Mouse (Mus musculus) fat pad, adult 2 months (tissue): ENCODE data around the gene Klhl8.

Experiments used
- DNase-seq: peaks from one replicate; pipeline ENCODE4 v3.0.0-alpha.2; 2011; ENCODE audit warnings: low read depth, low spot score; ENCODE audit errors: extremely low read depth

Klhl8 gene

DNA sequence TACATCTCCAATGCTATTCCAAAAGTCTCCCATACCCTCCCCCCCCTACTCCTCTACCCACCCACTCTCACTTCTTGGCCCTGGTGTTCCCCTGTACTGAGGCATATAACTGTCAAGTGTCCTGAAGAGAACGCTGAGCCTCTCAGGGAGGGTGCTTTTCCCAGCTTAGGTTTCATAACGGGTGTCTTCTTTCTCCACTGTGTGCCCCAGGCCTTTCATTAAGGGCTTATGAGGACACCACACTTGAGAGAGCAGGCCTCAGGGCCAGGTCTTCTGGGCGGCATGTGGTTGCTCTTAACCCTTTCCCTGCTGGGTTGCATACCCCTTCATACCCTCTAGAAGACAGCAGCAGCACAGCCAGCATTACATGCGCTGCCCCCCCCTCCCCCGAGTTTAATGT, 64.5 kb downstream of the Klhl8 start:
- DNase-seq = no peak

DNA sequence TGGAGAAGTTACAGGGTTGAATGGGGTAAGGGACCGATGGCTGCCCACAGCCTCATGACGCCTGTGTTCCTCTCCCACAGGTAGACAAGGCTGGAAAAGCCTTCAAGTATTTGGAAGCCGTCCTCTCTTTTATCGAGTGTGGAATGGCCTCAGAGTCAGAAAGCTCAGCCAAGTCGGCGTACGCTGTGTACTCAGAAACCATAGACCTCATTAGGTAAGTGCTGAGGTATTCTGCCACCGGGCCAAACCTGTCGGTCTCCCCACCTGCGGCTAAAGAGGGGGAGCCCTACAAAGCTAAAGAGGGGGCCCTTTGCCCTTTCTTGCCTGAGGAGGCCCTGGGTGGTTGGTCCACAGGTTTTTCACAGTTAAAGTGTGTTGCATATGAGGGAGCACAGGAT, 64.9 kb downstream of the Klhl8 start:
- no peak for DNase-seq

DNA sequence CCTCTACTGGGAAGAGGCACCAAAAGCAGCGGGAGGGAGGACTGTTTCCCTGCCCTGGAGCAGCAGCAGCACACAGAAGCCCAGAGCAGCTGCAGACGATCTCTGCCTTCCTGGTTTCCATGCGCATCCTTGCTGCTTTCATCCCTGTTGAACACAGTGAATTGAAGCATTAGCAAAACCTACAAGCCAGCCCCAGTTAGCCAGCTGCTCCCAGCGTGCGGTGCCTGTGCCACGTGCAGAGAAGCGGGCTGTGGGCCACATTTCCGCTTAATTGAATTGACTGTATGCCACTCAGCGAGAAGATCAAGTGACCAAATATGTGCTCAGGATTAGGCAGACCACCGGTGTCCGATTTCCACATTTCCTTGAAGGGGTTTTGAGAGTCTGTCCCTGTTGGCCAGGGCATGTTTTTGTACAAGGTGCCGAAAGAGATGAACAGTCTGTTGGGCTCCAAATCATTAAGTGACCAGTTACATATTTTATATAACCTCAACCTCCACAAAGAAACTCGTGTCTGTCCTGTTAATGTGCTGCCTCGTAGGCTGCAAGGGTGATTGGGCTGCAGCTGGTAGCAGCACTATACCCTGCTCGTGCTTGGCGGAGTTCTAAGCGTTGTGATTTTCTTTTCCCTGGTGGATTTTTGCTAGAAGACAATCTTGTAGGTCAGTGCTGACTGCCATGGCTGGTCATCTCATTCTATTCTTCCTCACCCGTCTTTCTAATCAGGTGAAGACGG, 65.5 kb downstream of the Klhl8 start:
- DNase-seq = no peak

DNA sequence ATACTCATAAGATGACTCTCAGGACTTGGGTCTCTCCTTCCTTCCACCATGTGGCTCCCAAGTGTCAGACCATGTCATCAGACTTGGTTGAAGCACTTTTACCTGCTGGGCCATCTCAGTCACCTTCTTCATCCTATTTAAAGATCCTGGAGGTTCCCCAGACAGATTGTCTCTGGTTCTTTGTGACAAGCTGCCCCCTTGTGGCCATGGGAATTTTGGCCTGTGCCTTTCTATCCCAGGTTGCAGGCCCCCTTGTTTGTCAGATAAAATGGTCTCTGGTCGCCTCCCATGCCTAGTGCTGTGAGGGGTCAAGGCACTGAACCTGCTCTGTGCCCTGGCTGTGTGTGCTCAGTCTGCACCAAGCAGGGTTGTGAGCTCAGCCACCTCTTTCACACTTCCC, 67.1 kb downstream of the Klhl8 start:
- DNase-seq = no peak

DNA sequence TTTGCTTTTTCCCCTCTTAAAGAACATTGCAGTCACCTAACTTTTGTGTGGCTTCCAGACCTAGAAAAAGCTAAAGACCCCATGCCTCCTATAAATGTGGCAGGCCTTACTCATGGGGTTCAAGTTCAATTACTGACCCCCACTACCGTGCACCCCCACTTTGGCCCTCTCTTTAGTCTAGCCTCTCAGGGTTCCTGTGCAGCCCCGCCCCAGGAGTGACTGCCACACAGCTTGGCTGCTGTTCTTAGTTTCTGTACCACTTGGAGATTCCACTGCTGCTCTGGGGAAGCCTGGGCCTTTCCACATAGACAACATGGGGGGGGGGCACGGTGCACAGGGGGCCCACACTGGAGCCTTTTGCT, 71.8 kb downstream of the Klhl8 start:
- DNase-seq = no peak

DNA sequence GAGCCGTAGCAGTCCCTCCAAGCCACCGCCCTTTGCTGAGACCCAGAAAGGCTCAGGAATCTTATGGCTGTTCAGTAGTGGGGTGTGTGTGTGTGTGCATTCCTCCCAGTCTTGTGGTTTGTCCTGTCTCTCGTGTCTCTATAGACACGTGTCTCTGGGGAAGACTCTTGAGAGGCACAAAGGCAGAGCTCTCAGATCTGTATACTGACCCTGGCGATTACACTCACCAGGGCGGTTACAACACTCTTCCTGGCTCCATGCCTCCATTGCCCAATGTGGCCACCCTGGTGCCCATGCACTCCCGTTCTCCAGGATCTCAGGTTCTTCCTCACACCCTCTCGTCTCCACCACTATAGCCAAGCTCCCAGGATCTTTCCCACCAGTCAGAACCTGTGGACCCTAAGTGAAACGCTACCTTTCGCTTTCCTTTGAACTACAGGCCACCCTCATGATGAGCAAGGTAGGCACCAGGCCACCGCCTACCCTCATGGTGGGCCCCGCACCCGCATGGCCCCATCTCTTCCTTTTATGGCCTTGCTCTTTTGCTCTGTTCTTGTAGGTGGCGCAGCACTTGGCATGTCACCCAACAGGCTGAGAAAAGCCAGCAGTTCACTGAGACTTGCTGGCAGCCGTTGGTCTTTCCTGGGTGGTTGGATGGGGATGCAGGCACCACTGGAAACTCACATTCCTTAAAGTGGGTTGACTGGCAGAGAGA, 72.4 kb downstream of the Klhl8 start:
- DNase-seq = no peak

DNA sequence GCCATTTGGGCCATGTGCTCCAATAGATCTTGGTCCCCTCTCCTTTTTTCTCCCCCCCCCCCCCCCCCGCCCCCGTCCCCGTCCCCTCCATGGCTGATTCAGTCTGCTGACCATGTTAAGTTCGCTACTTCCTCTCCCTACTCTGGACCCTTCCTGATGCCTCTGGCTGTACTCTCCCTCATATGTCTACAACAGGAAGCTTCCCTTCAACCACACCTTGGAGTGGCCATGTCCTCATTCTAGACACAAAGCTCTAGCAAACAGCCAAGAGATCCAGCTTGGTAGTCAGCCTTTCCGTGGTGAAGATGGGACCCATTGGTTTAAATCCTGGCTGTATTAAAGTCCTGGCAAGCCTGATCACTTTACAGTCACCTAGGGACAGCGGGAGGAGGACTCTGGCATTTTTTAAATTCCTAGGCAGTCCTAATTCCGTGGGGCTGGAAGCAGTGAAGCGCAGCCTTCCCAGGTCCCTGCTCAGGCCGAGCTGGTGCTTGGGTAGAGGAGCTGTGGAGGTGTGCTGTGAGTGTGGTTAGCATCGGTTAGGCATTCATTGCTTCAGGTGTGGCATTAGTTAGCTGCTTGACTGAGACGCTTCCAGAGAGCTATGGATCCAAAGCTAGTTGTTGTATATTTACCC, 74.8 kb downstream of the Klhl8 start:
- DNase-seq = no peak

DNA sequence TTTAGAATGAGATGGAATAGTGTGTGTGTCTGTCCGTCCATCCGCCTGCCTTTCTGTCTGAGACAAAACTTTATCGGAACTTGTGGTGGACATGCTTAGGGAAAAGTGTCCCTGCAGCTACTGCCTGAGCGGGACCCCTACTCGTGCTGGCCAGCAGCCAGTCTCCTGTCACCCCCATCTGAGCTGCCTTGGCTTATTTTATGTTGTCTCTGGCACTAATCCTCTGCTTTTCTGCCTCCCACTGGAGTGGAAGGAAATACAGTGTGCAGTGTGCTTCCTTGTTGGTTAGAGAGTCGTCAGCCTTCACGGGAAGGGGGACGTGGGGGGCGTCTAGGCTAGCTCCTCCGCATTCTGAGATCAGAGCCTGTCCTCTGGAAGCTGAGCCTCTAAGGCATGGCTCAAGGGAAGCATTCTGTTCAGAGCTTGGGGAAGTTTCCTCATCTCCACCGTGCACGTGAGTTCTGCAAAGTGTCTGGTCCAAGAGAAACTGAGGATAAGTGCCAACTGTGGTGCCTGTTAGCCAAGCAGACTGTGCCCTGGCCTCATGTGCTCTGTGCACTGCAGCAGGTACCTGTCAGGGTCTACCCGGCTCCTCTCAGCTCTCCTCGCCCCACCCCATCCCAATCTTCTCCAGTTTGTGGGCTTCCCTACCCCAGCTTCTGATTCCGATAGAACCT, 75.5 kb downstream of the Klhl8 start:
- no peak for DNase-seq

DNA sequence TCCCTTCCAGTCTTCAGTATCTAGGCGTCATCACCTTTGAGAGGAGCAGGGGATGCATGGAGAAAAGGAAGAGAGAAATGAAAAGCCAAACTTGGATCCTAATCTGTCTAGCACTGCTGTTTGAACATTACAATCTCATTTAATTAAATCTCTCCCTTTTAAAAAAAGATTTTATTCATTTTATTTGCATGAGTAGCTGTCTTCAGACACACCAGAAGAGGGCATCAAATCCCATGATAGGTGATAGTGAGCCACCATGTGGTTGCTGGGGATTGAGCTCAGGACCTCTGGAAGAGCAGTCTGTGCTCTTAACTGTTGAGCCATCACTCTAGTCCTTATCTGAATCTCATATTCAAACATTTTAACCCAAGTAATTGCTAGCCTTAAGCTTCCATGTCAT, 80.2 kb downstream of the Klhl8 start:
- DNase-seq = no peak

DNA sequence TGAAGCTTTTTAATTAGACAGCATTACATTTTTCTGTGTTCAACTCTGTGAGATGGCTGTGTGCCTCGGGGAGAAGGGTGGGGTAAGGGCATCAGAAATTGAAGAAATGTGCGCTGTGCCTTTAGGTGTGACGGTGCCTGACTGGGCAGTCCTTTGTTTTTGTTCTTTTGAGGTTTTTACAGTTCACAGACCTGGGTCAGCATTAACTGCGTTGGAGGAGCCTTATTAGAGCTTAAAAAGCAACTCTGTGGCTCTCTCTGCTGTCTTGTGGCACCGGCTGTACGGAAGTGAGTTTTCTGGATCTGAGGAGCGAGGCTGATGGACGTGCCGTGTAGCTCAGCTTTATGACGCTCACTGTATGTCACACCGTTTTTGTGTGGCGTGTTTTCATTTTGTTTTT, 81.9 kb downstream of the Klhl8 start:
- DNase-seq = no peak

DNA sequence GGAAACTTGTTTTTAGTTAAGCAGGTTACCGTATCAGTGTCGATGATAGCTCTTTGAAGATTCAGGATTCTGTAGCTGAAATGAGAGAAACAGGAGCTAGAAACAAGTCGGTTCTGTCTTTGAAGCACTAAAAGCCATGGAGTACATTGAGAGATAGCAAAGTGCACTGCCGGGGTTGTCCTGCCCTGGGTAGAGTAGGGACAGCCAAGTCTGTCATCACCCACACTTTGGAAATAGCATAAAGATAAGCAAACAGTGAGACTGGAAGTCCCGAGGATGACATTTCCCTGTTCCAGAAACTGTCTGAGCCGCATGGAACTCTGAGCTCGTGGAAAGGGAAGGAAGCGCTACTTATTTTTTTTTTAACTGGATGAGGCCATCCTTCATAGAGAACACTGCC, 82.3 kb downstream of the Klhl8 start:
- DNase-seq = no peak

DNA sequence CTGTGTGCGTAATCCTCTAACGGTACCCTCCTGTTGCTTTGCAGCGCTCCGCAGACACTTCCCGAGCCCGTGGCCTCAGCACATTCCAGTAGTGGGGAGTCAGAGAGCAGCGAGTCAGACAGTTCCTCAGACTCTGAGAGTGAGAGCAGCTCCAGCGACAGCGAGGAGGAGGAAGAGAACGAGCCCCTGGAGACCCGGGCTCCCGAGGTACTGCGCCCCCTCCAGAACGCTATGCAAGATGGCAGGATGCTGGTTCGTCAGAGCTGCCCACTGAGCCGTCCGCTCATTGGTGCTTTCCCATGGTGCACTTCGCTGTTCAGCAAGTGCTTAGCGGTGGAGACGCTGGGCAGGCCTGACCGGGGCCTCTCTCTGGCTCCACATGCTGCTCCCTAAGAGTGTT, 82.8 kb downstream of the Klhl8 start:
- DNase-seq = no peak

DNA sequence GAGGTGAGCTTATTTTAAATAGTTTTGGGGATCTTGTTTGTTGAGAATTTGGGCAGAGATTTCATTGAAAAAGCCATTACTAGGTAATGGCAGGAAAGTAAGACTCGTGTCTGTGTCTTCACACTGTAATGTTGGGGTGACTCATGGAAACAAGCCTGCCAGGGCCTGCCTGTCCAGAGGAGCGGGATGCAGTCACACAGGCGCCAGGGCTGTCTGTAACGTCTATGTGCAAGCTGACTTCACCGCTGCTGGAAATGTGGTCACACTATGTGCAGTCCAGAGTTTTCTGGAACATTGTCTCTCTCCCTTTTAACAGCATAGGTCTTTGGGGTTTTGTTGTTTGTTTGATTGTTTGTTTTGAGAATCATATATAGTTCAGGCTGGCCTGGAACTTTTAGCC, 88.1 kb downstream of the Klhl8 start:
- DNase-seq = no peak

DNA sequence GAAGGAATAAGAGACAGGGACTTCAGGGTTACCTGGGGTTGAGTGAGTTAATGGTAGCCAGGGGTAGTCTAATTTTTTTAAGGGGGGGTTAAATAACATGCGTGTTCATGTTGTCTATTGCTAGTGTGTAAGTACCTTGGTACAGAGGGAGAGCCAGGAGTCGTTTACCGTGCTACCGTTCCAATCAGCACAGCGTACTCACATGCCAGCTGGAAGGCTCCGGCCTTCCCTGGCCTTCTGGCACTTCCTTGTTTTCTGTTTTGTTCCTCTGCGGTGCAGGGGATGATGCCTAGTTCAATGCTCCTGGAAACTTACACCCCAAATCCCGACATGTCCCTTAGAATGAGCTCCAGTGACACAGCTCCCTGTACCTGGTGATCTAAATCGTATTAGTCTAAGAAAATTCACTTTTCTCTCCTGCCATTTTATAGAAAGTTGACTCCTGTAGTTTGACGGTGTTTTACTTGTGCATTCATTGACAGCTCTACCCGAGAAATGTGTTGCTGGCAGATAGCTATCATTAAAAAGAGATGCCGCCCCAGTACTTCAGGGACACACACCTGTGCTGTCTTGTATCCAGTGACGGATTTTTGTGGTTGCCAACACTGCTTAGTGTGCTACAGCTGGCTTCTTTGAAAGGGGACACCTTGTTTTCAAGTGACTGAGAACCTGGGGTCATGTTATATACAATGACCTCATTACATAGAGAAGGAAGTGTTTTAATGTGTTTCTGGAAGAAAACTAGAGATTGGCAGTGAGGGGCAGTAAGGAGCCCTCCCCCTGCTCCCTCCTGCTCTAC, 89.4 kb downstream of the Klhl8 start:
- no peak for DNase-seq

DNA sequence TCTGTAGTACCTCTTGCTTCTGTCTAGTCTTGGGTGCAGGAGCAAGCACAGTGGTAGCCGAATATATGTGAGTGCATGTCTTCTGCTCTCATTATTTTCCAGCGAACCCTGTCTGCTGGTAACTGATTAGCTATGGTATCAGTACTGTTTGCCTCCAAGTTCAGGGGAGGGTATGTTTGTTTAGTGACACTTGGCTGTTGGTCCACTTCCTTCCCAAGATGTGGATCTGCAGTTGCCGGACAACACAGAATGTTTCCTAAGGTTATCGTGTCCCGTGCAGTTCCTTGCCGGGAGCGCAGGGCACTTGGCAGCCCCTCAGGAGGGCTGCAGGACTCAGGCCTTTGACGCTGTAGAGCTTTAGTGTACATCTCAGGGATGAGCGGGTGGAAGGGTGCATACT, 90.0 kb downstream of the Klhl8 start:
- DNase-seq = no peak

DNA sequence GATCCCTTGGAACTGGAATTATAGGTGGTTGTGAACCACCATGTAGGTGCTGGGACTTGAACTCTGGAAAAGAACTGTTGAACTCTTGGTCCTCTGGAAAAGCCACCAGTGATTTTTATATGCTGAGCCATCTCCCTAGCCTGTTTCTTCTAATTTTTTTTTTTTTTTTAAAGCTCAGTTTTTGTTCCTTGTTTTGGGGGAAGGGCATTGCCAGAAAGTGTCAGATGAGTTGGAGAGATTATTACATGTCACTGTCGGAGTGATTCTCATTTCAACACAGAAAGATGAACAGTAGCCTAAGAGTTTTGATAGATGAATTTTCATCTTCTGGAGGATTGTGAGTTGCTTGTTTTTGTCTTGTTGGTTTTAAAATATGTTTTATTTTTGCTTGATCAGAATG, 91.4 kb downstream of the Klhl8 start:
- no peak for DNase-seq

DNA sequence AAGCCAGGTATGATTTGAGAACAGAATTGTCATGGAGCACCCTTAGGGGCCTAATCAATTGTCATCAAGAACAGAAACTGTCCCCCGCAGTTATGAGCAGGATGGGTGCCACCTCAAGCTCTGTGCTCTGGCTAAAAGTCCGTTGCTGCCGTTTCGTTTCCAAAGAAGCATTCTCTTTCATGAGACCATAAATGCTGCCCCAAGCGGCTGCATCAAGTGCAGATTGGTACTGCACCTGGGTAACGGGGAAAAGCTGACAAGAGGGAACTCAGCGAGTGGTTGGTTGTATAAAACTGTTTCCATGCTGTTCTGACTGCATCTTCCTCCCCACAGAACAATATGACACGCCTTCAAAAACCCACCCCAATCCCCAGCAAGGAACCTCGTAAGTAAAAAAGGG, 92.5 kb downstream of the Klhl8 start:
- no peak for DNase-seq

DNA sequence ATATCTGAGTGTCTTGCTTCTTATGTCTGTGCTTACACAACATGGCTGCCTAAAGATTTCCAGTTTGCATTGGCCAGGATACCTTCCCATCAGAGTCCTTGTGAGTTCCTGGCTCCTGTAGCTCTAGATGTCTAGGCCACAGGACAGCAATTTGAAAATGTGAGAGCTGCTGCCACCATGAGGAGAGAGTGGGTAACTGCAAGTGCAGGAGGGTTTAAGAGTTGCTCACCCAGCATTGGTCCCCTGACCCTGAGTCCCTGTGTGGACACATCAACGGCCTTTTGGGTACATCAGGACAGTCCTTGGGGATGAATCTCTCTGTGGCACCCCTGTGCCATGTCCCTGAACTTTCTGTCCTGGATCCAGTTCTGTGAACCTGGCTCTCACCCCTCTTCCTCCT, 93.3 kb downstream of the Klhl8 start:
- no peak for DNase-seq

DNA sequence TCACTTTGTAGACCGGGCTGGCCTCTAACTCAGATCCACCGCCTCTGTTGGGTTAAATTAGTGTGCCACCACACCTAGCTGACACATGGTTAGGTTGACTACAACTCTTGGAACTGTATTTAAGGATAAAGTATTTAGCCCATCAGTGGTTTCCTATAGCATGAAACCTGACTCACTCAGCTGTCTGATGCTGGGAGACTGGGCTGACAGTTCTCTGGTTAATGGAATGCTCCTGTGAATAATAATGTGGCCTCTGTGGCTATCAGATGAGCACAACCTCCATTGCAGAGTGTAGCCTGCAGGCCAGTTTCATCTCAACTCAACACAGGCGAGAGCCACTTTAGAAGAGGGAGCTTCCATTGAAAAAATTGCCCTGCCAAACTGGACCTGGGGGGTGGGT, 94.3 kb downstream of the Klhl8 start:
- no peak for DNase-seq

DNA sequence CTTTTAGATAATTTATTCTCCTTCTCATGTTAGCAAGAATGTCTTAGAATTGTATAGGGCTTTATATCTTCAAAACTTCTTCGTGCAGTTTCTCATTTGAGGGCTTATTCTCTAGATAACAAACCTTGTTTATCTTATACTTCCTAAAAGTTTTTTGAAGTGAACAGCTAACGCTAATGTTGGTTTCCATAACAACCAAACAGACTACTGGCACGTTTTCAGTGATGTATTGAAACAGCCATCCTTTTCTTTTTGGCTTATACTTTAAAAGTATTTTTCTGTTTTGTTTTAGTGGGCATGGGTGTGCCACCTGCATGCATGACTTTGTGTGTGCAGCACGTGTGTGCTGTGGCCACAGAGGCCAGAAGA, 95.8 kb downstream of the Klhl8 start:
- DNase-seq = no peak

DNA sequence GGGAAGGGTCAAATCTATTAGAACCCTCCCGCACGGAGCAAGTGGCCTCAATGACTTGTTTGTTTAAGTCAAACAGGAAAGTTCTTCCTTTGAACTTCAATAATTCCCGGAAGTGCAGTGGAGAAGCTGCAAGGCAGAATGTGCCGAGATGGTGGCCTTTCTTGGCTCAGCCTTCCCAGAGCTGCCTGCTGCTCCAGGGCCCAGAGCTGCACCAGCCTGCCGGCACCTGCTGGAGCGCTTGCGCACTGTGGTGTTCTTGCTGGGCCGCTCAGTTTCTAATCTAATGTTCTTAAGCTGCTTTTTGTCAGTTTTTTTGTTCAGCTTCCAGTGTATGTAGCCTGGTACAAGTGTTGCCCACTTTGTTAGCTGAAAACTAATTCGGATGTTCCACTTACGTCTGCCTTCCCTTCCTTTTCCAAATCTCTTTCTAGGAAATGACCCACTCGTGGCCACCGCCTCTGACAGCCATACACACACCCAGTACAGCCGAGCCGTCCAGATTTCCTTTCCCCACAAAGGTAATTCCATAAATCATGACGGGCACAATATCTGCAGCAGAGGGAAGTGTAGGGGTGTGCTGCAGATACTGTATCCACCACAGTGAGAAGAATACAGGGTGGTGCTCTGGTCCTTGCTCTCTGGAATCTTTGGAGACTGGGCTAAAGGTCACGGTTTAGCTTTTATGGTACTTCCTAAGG, 96.4 kb downstream of the Klhl8 start:
- DNase-seq = no peak
